Mouse (Mus musculus) embryo, embryonic 11 days (tissue): ENCODE measurements at regions not wholly inside any gene's neighbourhood (a gene's known extent, or its start where the extent isn't known, plus 50 kb on each side); places are given as distances from the start of the nearest gene placed in this dataset.

Source experiments
- DNase-seq: peaks from one replicate; pipeline ENCODE4 v3.0.0-alpha.2; 2015

DNA sequence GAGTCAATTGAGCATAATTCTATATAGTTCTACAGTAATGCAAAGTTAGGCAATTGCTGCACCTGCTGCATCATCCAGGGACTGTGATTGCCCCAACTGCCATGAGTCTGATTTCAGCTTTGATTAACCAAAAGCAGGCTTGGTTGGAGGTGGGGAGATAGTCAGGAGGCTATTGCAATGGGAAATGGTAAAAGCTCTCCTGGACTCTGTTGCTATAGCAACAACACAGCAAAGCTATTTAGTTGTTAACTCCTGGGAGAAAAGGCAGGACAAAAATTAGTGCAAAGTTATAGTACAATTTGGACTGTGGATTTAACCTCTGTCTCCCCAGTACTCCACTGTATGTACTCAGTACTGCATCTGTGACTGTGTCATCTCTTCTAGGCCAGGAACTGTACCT, 51.7 kb upstream of the Rasgrf1 start:
- DNase-seq: no peak

DNA sequence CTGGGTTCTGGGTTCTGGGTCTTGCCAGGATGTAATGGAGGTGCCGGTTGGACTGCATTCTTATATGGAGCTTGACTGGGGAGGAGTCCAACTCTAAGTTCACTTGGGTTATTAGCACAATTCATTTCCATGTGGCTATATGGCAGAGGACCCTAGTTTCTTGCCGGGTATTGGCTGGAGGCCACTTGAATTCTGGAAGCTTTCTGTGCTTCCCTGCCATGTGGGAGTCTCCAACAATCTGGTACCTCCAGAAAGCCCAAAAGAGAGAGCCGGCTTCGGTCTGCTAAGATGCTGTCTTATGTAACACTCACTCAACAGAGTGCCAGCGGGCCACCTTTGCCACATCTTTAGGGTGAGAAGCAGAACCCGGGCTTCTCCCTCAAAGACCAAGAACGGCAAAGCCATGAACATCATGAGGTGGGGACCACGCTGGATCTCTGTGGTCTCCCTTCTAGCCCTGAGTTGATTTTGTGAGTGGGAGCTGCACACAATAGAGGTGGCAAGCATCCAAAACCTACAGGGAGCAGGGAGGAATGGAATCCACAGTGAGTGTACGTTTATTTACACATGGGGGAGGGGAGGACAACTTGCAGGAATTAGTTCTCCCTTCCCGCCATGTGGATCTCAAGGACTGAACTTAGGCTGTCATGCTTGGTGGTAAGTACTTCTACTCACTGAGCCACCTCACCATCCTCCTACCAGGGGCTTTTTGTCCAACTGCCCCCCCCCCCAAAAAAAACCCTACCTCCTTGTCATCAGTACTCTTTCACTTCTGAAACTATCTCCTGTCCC, 59.0 kb upstream of the Rasgrf1 start:
- no peak for DNase-seq

- DNase-seq: no peak
These were observed 59.8 kb upstream of the Rasgrf1 start for GRCm38 (mm10) chr9:89849947-89850346.

GRCm38 (mm10) chr9:89848571-89848970, 61.1 kb upstream of the Rasgrf1 start:
- DNase-seq: no peak

DNA sequence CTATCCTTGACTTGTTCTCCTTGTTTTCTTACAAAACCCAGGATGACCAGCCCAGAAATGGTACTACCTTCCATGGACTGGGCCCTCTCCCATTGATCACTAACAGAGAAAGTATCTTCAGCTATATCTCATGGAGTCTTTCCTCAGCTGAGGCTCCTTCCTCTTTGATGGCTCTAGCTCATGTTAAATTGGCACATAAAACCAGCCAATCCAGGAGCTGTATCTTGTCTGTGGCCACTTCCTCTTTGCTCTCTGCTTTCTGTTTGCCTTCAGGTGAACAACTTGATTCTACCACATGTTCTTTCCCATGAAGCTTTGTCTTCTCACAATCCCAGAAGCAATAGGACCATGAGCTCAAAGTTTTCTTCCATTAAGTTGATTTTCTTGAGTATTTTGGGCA, 62.7 kb upstream of the Rasgrf1 start:
- DNase-seq: no peak

DNA sequence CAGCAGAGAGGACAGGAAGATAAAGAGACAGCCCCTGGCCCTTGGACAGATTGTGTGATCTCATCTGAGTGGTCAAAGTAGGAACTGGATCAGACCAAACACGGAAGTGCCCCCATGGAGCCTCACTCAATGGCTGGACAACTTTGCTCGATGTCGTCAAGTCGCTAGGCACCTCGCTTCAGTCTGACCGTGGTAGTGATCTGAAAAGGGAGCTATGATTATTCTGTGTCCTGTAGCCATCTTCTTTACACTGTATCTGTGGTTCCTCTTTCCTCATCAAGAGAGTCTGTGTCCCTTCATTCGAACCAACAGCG, 67.0 kb upstream of the Rasgrf1 start:
- no peak for DNase-seq

- no peak for DNase-seq
These were observed 67.6 kb upstream of the Rasgrf1 start for GRCm38 (mm10) chr9:89841866-89842775.

DNA sequence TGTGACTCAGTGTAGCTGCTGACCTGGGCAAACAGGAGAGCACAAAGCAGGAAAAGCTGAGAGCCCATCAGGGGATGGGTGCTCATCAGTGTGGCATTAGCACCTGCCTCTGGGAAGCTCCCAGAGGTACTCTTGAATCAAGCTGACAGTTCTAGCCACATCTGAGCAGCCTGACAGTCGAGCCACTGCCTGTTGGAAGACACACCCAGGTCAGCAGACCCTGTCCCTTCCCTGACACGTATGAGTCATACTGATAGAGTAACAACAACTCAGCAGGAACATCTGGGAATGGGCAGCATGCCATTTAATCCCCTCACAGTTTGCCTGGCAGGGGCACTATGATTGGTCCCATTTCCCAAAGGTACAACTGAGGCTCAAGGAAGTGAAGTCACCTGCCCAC, 68.3 kb upstream of the Rasgrf1 start:
- no peak for DNase-seq

DNA sequence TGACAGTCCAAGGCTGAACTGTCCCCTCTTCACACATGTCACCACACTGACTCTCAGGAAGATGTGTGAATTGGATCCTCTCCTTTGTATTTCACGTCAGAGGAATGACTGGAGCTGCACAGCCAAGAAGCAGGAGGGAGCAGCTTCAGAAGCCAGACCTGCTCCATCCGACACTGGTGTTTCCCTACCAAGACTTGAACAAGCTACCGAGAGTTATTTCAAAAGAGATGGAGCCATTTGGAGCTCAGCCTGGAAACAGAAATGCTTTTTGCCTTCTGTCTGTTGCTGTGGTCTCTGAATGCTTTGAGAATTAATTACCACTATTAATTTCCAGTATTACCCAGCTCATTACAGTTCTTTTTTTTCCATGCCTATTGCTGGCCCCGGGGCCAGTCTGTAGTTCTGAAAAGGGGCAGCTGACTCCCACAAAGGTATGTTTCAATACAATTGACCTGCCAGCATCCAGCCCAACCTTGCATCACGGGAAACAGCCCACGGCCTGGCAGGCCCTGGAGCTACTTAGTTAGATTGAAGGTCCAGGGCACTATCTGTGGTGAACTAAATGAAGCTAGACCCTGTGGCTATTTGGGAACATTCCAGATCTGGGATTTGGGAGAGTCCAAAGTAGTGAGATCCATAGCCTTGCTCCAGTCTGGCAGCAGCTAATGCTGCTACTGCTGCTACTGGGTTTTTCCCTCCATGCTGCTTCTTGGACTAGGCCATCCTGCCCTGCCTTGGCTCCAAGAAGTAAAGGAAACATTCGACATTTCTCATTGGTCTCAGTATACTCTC, 73.1 kb upstream of the Rasgrf1 start:
- DNase-seq: no peak

- DNase-seq: no peak
These were observed 76.1 kb upstream of the Rasgrf1 start for GRCm38 (mm10) chr9:89833596-89833995.

- no peak for DNase-seq
These were observed 77.9 kb upstream of the Rasgrf1 start for GRCm38 (mm10) chr9:89831855-89832254.

- DNase-seq: no peak
These were observed 81.6 kb upstream of the Rasgrf1 start for GRCm38 (mm10) chr9:89828156-89828555.

DNA sequence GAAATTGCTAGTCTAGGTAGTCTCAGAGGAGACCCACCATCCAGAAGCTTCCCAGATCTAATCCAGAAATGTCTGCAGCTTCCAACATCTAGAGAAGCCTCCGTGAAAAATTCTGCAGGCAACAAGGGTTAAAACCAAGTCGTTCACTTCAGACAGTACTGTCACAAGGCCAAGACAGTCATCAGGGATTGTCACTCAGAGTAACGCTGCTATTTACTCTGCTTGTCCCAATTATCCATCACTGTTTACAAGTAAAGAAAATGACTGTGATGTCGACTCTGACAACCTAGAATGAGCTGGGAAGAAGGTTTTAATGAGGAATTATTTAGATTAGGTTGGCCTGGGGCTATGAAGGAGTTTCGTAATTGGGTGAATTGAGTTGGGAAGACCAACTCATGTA, 82.1 kb upstream of the Rasgrf1 start:
- DNase-seq: no peak

DNA sequence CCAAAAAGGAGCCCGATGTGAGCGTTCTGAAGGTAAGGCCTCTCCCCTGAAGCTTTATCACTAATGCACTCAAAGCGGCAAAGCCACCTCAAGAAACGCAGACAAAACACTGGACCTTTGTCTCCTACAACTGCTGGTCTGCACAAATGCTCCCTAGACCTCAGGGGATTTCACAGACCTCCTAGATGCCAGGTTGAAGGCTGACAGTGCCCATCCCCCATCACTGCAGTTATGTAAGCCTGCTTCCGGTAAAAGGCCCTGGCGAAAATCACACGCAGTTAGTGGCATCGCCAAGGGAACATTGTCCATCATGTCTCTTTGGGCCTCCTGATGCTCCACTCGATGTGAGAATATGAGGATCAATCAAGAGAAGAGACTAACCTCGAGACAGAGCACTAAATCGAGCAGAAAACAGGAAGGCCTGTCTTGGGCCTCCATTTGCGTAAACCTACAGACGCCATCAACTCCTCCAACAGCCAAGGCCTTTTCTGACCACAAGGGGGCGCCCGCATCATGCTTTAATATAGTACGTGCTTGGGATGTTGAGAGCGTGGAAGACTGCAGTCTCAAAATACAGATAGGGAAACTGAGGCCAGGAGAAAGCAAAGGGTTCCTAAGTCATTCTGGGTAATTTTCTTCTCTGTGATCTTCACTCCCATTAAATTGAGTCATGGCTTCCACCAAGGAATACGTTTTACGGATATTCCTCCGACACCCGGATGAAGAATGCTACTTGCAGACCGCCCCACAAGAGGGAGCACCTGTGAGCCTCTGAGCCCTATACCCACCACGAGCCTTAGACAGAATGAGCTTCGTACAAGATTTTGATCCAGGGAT, 82.8 kb upstream of the Rasgrf1 start:
- peak; percentile 87 for DNase-seq

DNA sequence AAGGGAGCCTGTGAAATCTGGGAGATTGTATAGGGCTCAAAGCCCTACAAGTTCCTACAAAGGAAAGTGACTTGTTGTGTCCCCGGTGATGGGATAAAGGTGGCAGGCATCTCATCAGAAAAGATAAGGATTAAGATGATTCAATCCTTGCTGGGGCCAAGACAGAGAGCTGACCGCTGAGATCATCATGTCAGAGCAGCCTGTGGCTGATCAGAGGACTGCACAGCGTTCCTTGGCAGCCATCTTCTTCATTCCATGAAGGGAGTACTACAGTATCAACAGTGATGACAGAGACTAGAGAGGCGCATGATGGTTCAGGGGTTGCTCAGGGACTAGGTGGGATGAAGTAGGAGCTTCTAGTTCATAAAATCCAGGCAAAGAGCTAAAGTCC, 83.6 kb upstream of the Ankrd34c start:
- no peak for DNase-seq

DNA sequence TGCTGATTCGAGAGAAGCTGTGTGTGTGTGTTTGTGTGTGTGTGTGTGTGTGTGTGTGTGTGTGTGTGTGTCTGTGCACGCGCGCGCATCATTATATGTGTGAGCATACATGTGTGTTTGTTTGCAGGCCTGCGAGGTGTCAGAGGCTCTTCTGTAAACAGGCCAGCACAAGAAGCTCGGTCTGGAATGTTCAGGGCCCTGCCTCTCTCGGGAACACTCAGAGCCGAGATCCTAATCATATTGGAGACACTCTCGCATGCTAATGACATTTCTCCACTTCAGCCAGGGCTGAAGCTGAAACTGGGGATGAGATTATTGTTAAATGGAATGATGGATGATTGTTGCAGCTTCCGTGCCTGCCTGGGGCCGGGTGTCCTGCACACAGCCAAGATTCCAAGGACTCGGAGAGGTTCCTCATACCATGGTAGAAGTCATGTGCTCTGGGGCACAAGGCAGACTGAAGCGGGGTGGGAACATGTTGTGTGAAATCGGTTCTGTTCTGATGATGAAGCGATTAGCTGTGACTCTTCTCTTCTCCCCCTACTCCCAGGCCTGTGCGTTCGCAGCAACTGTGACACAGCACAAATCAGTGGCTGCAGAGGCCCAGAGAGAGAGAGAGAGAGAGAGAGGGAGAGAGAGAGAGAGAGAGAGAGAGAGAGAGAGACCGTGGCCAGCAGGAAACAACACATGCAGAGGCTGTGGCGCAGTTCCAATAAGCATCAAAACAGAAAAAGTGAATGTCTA, 83.0 kb upstream of the Ankrd34c start:
- no peak for DNase-seq

DNA sequence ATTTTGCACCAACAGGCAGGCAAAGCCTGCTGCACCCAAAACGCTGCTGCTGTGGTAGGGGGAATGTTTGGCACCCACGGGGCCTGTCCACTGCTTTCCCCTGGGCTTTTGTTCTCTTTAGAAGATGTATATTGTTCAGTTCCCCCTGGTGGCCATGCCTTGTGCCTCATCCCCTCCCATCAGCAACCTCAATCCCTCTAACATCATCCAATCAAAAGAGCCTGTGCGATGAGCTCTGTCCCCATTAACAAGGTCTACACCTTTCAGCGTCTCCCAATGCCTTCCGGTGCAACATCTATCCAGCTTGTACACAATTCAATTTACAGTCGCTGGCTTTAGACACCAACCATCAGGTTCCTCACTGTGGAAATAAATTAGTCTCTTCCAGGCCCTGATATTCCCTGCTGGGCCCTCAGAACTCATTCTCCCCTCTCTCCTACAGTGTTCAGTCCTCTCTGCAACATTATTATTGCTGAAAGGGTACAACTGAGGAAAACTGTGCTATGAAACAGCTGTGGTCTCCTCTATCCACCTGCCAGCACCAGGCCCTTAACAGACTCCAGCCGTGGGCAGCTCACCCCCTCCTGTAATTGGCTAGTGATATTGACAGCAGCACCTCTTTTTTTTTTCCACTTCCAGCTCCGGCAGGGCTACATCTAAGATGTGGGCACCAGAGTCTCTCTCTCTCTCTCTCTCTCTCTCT, 75.5 kb upstream of the Ankrd34c start:
- DNase-seq: no peak

- DNase-seq: no peak
These were observed 69.1 kb upstream of the Ankrd34c start for GRCm38 (mm10) chr9:89807381-89807780.

- DNase-seq: no peak
These were observed 64.4 kb upstream of the Ankrd34c start for GRCm38 (mm10) chr9:89802658-89803057.

- DNase-seq: peak; percentile 73
These were observed 54.7 kb upstream of the Ankrd34c start for GRCm38 (mm10) chr9:89793018-89793417.

- no peak for DNase-seq
These were observed 51.7 kb upstream of the Ankrd34c start for GRCm38 (mm10) chr9:89789926-89790325.
